Mouse (Mus musculus) megakaryocyte, adult 5-6 weeks (primary cell): ENCODE measurements around the gene CN725425. TPM values are rescaled to one million over a fixed set of nuclear protein-coding genes. Genes with fewer than 3 reads are reported as not detected.

ENCODE experiments used
- ATAC-seq: 2 replicates; pipeline ENCODE4 v1.8.0; 2016; ENCODE audit warnings: mild to moderate bottlenecking, inconsistent platforms; ENCODE audit not compliant: poor library complexity, severe bottlenecking
- total RNA-seq, 2 experiments: library from RNA; stranded (forward) in 1 of 2; stranded (reverse) in 1 of 2; fragments of 153-499, 151-499 nt in 1 of 2; fragments of 221-1000, 200-1000 nt in 1 of 2; gene quantifications; 2 replicates each; pipeline versions ENCODE4 v1.2.3 to v1.2.4; 2015 to 2017

CN725425 gene
- total RNA-seq, 2 experiments from 2014 or later, result not detected

- no peak for ATAC-seq
These were observed 4.2 kb downstream of the CN725425 start for GRCm38 (mm10) chr15:91203521-91203920.

DNA sequence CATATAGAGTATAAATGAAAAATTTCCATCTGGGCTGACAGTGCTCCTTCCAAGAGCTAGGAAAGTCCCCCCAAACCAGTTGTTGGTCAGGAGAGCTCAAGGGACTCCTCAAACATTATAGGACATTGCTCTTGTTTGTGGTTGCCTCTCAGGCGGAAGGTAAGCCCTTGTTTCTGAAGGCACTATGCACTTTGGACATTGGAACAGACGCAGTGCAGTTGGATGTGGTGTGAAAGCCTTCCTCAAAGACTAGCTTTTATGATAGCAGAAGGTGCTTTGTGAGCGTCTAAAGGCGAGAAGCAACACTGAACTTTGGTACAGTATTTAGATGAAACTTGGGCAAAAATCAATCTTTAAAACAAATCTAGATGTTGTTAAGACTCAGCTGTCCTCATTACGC, 7.2 kb downstream of the CN725425 start:
- ATAC-seq, result no peak

DNA sequence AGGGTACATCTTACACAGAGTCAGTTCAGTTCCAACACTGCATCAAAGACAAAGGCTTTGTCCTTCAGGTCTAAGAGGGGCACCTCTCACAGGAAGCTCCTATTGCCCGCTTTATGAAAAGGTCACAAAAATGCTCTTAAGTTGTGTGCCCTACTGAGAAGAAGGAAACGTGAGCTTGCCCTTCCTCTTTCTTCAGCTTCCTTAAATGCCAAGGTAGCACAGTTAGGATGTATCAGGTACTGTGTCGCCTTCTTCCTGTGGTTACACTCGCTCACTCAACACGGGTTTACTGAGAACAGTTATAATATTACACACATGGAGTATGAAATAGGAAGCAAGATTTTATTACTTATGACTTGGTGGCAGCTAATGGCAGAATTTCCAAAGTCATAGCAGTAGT, 38.0 kb downstream of the CN725425 start:
- peak; percentile 94 for ATAC-seq

DNA sequence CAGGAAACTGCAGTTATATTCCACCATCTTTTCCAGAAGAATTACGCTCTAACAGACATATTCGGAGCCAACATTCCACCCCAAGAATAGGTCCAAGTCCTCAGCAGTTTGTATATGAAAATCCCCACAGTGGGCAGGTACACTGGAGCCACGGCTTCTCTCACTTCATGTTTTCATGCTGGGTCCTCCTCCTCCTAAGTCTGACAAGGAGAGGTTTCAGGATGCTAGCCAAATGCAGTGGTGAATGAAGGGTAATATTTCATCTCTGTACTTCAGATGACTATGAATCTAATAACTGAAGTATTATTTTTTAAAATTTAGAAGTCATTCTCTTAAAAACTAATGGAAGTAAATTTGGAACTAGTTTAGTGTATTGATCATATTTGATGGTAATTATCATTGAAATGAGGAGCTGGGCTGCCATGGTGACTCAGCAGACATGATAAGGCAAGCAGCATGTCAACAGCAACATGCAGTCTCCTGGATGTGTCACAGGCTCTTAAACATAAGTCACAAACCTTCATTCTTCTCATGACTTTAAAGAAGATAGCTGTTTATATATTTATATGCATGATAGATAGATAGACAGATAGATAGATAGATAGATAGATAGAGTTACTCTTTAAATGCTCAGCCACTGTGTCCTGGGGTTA, 41.5 kb downstream of the CN725425 start:
- no peak for ATAC-seq

GRCm38 (mm10) chr15:91250815-91251214, 51.5 kb downstream of the CN725425 start:
- no peak for ATAC-seq

- ATAC-seq, result peak; percentile 33
These were observed 52.5 kb downstream of the CN725425 start for GRCm38 (mm10) chr15:91251544-91252408.

- ATAC-seq, result peak; percentile 57
These were observed 53.7 kb downstream of the CN725425 start for GRCm38 (mm10) chr15:91252956-91253355.

- no peak for ATAC-seq
These were observed 56.0 kb downstream of the CN725425 start for GRCm38 (mm10) chr15:91255308-91255707.

DNA sequence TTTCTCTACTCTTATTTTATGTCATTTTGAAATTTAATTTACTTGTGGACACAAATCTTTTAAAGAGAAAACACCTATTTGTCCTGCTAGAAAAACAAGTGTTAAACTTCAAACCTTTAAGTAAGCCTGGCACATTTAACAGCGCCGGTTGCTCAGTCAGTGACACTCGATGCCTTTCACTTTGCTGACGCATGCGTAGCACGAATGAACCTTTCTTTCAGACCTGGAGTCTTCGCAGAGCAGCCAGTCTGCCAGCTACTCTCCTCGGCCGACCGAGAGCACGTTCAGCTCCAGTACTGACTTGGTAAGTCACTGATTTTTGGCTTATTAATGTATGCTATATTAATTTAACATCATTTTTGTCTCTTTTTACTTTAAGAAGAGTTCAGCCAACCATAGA, 57.8 kb downstream of the CN725425 start:
- ATAC-seq, result no peak

- ATAC-seq, result no peak; the same call in 1 of the 2 replicates
These were observed 61.3 kb downstream of the CN725425 start for GRCm38 (mm10) chr15:91260578-91260977.

GRCm38 (mm10) chr15:91263926-91264325, 64.6 kb downstream of the CN725425 start:
- ATAC-seq, result no peak

DNA sequence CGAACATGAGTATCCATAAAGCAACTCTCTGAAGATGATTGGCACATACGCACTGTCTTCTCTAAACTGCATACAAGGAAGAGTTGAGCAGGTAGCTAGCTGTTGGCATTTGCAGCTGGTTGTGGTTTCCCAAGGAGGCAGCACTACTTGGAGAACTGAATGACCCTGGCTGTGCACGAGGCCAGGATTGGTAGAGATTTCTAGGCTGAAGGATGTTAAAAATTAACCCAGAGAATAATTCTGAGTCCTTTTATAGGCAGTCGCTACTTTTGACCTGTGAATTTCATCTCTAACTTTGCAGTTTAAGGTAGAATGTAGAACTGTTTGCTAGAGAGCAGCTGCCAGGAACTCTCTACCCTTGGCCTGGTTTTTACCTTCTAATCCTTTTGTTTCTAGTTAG, 69.2 kb downstream of the CN725425 start:
- ATAC-seq, result no peak

- no peak for ATAC-seq
These were observed 76.7 kb downstream of the CN725425 start for GRCm38 (mm10) chr15:91275961-91276360.

GRCm38 (mm10) chr15:91279571-91279970, 80.3 kb downstream of the CN725425 start:
- no peak for ATAC-seq

DNA sequence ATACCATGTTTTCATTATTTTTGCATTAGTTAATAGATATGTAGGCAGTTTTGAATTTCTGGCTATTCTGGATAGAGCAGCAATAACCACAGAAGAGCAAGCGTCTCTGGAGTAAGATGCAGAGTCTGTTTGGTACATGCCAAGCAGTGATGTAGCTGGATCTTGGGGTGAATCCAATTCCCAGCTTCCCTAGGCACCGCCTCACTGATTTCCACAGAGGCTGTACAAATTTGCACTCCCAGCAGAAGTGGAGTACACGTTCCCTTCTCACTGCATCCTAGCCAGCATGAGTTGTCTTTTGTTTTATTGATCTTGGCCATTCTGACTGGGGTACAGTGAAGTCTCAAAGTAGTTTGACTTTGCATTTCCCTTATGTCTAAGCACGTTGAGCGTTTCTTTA, 82.2 kb downstream of the CN725425 start:
- no peak for ATAC-seq

DNA sequence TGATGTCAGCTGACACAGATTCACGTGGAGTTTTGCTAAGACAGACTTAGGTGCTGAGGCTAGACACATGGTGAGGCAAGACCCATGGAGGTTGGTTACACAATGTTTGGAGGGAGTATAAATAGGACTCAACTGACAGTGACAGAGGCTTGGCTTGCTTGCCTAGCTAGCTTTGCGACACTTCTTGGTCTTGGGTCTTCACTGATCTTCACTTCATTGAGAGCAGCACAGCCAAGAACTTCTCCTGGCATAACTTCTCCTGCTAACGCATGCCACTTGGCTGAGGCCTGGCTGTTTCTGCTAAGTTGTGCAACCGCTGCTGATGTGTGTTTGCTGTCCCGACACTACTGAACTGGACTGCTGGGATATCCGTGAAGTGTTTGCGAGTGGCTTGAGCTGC, 83.5 kb downstream of the CN725425 start:
- peak; percentile 77 for ATAC-seq

- ATAC-seq, result no peak
These were observed 84.1 kb downstream of the CN725425 start for GRCm38 (mm10) chr15:91283418-91283817.

- no peak for ATAC-seq
These were observed 100.1 kb downstream of the CN725425 start for GRCm38 (mm10) chr15:91299319-91299835.

DNA sequence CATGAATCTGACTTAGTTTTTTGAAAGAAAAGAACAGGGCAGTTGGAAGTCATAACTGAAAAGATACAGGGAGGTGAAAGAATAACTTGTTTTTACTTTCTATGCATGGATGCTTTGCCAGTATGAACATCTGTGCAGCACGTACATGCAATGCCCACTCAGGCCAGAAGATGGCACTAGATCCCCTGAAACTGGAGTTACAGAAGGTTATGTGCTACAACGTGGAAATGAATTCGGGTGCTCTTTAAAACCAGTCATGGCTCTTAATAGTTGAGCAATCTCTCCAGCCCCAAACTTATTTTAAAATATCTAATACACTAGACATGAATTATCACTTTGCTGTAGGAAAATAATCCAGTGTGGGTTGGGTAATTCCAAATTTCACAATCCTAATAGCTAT, 102.1 kb downstream of the CN725425 start:
- peak; percentile 89 for ATAC-seq

GRCm38 (mm10) chr15:91304296-91304852, 105.1 kb downstream of the CN725425 start:
- peak; percentile 66 for ATAC-seq
